Mouse (Mus musculus): ENCODE results near the gene Scd4.
"Not testable (repeated sequence)": the region's sequence is repeated elsewhere in the genome, so short reads cannot be mapped to it uniquely, and the experiment has no call there.

The Scd4 gene

GRCm38 (mm10) chr19:44316752-44317315 lies 16.1 kb upstream of the Scd4 start:
- DNase-seq (ENCODE audit: low spot score) = no peak

- DNase-seq (ENCODE audit: low spot score) = no peak
Observed at GRCm38 (mm10) chr19:44317391-44317790, 15.5 kb upstream of the Scd4 start.

DNA sequence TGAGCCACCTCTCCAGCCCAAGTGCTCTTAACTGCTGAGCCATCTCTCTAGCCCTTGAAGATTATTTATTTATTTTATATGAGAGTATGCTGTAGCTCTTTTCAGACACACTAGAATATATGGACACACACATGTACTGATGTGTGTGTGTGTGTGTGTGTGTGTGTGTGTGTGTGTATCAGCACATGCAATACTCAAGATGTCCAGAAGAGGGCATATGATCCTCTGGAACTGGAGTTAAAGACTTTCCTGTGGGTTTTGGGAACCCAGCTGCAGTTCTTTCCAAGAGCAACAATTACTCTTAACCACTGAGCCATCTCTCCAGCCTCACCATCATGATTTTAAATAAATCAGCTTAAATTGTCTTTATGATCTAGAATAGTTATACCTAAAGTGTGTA lies 14.3 kb upstream of the Scd4 start:
- DNase-seq (ENCODE audit: low spot score) = no peak

- DNase-seq (ENCODE audit: low spot score) = no peak
Observed at GRCm38 (mm10) chr19:44320316-44320715, 12.6 kb upstream of the Scd4 start.

GRCm38 (mm10) chr19:44321201-44321600 lies 11.7 kb upstream of the Scd4 start:
- no peak for DNase-seq (ENCODE audit: low spot score)

DNA sequence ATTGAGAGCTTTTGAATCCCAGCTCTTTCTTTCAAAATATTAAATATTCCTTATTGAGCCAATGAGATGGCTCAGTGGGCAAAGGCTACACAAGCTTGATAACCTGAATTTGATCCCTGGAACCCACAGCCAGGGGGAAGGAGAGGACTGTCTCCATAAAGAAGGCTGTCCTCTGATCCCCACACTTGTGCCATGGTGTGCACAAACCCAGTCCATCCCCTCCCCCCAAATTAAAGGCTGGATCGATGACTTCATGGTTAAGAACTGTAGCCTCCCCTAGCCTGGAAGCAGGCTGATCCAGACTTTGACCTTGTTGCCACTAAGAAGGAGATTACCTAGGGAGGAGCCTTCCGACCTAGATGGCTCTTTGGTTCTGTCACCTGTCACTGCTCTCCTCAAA lies 11.3 kb upstream of the Scd4 start:
- DNase-seq (ENCODE audit: low spot score) = no peak

DNA sequence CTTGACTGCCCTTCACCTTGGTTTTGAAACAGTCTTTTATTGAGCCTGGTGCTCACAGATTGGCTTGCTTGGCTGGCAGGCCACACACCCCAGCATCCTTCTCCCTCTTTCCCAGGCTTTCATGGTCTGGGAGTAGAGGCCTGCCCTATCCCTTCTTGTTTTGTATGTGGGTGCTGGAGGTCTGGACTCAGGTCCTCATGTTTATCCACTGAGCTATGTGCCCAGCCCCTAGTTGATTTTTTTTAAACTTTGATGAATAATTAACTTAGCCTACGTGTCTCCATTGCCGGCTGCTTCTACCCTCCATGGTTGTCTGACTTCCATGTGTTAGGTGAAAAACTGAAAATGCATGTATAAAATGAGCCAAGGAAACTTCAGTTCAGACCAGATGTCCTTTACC lies 3.3 kb upstream of the Scd4 start:
- no peak for DNase-seq (ENCODE audit: low spot score)

DNA sequence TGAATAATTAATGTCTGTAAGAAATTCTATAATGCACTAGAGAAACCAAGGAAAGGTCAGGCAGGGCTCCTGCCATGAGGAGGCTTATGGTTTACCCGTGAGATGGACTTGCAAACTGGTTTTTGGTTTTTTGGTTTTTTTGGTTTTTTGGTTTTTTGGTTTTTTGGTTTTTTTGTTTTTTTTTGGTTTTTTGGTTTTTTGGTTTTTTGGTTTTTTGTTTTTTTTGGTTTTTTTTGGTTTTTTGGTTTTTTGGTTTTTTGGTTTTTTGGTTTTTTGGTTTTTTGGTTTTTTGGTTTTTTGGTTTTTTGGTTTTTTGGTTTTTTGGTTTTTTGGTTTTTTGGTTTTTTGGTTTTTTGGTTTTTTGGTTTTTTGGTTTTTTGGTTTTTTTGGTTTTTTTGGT lies 1.8 kb upstream of the Scd4 start:
- peak; percentile 20 for DNase-seq (ENCODE audit: low spot score)

DNA sequence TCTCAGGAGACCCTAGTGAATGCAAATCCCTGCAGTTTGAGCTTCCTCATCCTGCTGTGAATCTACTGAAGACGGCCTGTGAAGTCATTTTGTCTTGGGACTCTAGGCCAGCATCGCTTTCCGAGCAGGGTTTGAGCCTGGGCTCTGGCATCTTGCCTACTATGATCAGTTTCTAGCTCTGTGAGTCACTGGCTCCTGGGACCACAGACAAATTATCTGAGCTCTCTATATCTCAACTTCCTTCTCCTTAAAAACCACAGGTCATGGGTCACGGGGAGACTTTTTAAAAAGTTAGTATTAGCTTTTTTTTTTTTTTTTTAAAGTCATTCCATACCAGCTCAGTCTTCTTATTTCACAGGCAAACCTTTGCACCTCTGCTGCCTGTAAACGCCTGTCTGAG lies 981 bp upstream of the Scd4 start:
- DNase-seq (ENCODE audit: low spot score) = peak; percentile 43

DNA sequence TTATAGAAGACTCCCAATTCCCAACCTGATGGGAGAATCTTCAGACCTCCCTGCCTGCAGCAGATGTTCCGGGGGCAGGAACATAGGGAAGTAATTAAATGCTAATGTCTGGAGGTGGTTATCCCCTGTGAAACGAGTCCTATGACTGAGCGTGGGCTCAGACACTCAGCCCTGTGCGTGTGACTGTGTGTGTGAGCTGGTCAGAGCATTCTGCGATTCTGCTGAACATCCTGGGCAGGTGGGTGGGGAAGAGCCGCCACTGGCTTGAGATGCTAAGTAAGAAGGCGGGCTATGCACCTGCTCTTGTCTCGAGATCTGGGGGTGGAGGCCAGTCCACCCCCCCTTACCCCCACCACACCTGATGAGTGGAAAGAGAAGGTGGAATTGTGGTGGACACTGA lies 566 bp upstream of the Scd4 start:
- no peak for DNase-seq (ENCODE audit: low spot score)

- no peak for DNase-seq (ENCODE audit: low spot score)
Observed at GRCm38 (mm10) chr19:44333991-44334390, 1.1 kb downstream of the Scd4 start.

- DNase-seq (ENCODE audit: low spot score) = no peak
Observed at GRCm38 (mm10) chr19:44335876-44336662, 3.2 kb downstream of the Scd4 start.

- DNase-seq (ENCODE audit: low spot score) = no peak
Observed at GRCm38 (mm10) chr19:44349689-44350088, 16.8 kb downstream of the Scd4 start.

GRCm38 (mm10) chr19:44351756-44352155 lies 18.9 kb downstream of the Scd4 start:
- DNase-seq (ENCODE audit: low spot score) = no peak

DNA sequence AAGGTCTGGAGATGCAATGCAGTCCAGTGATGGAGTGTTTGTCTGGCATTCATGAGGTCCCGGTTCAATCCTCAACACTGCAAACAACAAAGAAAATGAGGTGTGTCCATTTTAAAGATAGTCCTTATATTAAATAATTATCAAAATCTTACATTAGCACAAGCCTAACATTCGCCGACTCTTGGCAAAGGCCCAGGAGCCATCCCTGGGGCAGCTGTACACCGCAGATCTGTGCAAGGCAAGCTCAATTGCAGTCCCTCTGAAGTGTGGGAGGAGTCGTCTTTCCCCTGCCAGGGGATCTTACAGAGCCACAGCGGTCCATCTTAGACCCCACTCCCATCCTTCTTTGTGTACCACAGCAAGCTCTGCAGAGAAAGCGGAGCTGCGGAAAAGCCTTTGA lies 25.8 kb downstream of the Scd4 start:
- DNase-seq (ENCODE audit: low spot score) = peak; percentile 16

DNA sequence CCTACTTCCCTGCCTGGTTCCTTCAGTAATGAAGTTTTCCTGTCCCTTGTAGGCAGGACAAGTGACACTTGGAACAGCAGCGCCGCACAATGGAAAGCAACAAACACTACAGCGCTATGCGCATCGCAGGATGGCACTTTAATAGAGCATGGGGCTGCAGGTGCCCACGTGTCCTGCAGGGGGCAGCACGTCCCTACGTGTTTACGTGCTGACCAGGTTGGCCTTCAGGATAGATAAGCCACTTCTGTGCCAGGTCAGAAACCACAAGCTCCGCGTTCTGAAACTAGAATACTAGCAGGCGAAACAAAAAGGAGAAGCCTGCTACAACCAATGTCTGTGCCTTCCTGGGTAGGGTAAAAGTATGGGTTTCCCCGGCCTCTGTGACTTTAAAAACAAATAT lies 30.6 kb downstream of the Scd4 start:
- peak; percentile 50 for DNase-seq (ENCODE audit: low spot score)

GRCm38 (mm10) chr19:44364029-44364428 lies 31.1 kb downstream of the Scd4 start:
- DNase-seq (ENCODE audit: low spot score) = no peak

DNA sequence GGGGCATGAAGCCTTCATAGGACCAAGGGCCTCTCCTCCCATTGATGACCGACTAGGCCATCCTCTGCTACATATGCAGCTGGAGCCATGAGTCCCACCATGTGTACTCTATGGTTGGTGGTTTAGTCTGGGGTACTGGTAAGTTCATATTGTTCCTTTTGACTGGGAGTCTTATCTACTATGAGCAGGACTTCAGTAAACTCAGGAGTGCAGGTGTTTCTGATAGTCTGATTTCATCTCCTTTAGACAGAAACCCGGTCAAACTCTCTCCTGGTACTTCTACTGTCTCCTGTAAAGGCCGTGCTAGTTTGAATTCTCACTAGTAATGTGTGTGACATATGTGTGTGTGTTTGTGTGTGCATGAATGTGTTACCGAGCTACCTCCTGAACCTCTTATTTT lies 32.8 kb downstream of the Scd4 start:
- no peak for DNase-seq (ENCODE audit: low spot score)

GRCm38 (mm10) chr19:44367076-44367475 lies 34.2 kb downstream of the Scd4 start:
- not testable (repeated sequence) for DNase-seq (ENCODE audit: low spot score)

GRCm38 (mm10) chr19:44369371-44369770 lies 36.5 kb downstream of the Scd4 start:
- DNase-seq (ENCODE audit: low spot score) = no peak

GRCm38 (mm10) chr19:44370231-44370630 lies 37.3 kb downstream of the Scd4 start:
- no peak for DNase-seq (ENCODE audit: low spot score)

DNA sequence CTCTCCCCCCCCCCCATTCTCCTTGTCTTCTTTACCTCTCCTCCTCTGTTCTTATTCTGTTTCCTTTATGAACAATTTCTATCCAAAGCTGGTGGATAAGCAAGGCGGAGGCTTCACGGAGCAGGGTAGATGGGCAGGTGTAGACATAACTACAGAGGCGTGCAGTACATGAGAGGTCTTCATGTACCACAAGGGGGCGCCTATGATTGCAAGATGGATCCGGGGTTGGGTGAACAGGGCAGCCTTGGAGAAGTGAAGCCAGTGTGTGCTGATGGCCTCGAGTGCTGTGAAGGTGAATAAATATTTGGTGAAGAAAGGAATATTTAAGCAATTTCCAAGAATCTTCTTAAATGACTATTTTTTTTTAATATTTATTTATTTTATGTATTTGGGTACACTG lies 40.1 kb downstream of the Scd4 start:
- peak; percentile 58 for DNase-seq (ENCODE audit: low spot score)

DNA sequence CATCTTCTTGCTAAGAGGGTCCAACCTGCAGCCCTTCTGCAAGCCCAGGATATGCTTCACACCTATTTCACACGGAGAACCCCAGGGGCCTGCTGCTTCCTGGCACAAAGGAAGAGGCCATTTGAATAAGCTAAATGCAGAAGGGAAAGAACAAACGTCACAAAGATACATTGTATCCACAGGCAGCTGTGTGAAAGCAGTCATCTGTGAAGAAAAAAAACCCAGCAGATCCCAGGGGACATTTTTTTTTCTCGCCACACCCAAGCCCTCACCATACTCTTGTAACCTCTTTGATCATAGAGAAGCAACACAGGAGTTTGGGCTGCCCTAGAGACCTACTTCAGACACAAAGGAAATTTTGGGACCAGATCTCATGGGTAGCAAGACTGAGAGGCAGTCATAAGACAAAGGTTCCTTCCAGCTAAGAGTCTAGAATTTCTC lies 43.6 kb downstream of the Scd4 start:
- no peak for DNase-seq (ENCODE audit: low spot score)
